Mouse (Mus musculus) liver, adult 2 months (tissue): ENCODE results near the gene Brinp1.

ENCODE experiments used
- CTCF ChIP-seq: fragments of 200-500 bp; IDR thresholded peaks from 2 replicates; pipeline ENCODE4 v1.5.1; 2011; ENCODE audit warnings: low read depth, low read length, control low read depth
- POLR2A ChIP-seq: fragments of 200-500 bp; IDR thresholded peaks from 2 replicates; pipeline ENCODE4 v1.6.1; 2011; ENCODE audit warnings: low read length, control low read depth; ENCODE audit not compliant: insufficient read depth; ENCODE audit errors: extremely low read depth

- no peak for TF ChIP-seq POLR2A
- TF ChIP-seq CTCF: no peak
Measured at GRCm38 (mm10) chr4:68926091-68926490, 28.1 kb downstream of the Brinp1 start.
